Mouse (Mus musculus): ENCODE data around the gene Stard10. TPM values are rescaled to one million over a fixed set of nuclear protein-coding genes. Genes with fewer than 3 reads are reported as not detected.

Stard10 gene
- polyA plus RNA-seq, 1 experiment = 619 TPM

- TF ChIP-seq POLR2A (IDR thresholded peaks at IDR 0.05; ENCODE audit: control insufficient read depth, low read depth, low read length) (no peak), CTCF (IDR thresholded peaks at IDR 0.05; ENCODE audit: control insufficient read depth, insufficient read depth, insufficient replicate concordance, low read depth, low read length) (no peak)
- Histone ChIP-seq H3K36me3 (ENCODE audit: control insufficient read depth, insufficient read depth, low read length) (no peaks in the 10 kb centered on the region), H3K4me1 (ENCODE audit: control insufficient read depth, insufficient read depth, low read length) (peaks cover 21% of the 10 kb centered on the region), H3K27ac (ENCODE audit: control insufficient read depth, insufficient read depth, low read depth, low read length) (no peak overlapping the region), H3K27me3 (ENCODE audit: control insufficient read depth, insufficient read depth, low read length) (no peaks in the 10 kb centered on the region), H3K4me3 (ENCODE audit: control insufficient read depth, low read depth, low read length) (no peak overlapping the region)
Measured at GRCm38 (mm10) chr7:101324142-101324962, 7.5 kb downstream of the Stard10 start.

GRCm38 (mm10) chr7:101326006-101326405, 9.1 kb downstream of the Stard10 start:
- TF ChIP-seq POLR2A (IDR thresholded peaks at IDR 0.05; ENCODE audit: control insufficient read depth, low read depth, low read length) = no peak
- TF ChIP-seq CTCF (IDR thresholded peaks at IDR 0.05; ENCODE audit: control insufficient read depth, insufficient read depth, insufficient replicate concordance, low read depth, low read length) = no peak
- H3K4me3 ChIP-seq (ENCODE audit: control insufficient read depth, low read depth, low read length) = no peak overlapping the region
- H3K27me3 ChIP-seq (ENCODE audit: control insufficient read depth, insufficient read depth, low read length) = no peaks in the 10 kb centered on the region
- no peaks in the 10 kb centered on the region for H3K36me3 ChIP-seq (ENCODE audit: control insufficient read depth, insufficient read depth, low read length)
- no peak overlapping the region for H3K27ac ChIP-seq (ENCODE audit: control insufficient read depth, insufficient read depth, low read depth, low read length)
- H3K4me1 ChIP-seq (ENCODE audit: control insufficient read depth, insufficient read depth, low read length) = peaks cover 16% of the 10 kb centered on the region

GRCm38 (mm10) chr7:101327263-101327662, 10.4 kb downstream of the Stard10 start:
- Histone ChIP-seq H3K4me3 (ENCODE audit: control insufficient read depth, low read depth, low read length) (no peak overlapping the region), H3K27me3 (ENCODE audit: control insufficient read depth, insufficient read depth, low read length) (no peaks in the 10 kb centered on the region), H3K4me1 (ENCODE audit: control insufficient read depth, insufficient read depth, low read length) (peaks cover 8% of the 10 kb centered on the region), H3K27ac (ENCODE audit: control insufficient read depth, insufficient read depth, low read depth, low read length) (no peak overlapping the region), H3K36me3 (ENCODE audit: control insufficient read depth, insufficient read depth, low read length) (no peaks in the 10 kb centered on the region)
- no peak for TF ChIP-seq CTCF (IDR thresholded peaks at IDR 0.05; ENCODE audit: control insufficient read depth, insufficient read depth, insufficient replicate concordance, low read depth, low read length)

GRCm38 (mm10) chr7:101327786-101328185, 10.9 kb downstream of the Stard10 start:
- no peak overlapping the region for H3K4me3 ChIP-seq (ENCODE audit: control insufficient read depth, low read depth, low read length)
- H3K27me3 ChIP-seq (ENCODE audit: control insufficient read depth, insufficient read depth, low read length) = no peaks in the 10 kb centered on the region
- peaks cover 8% of the 10 kb centered on the region for H3K4me1 ChIP-seq (ENCODE audit: control insufficient read depth, insufficient read depth, low read length)
- no peak for TF ChIP-seq POLR2A (IDR thresholded peaks at IDR 0.05; ENCODE audit: control insufficient read depth, low read depth, low read length)
- no peak for TF ChIP-seq CTCF (IDR thresholded peaks at IDR 0.05; ENCODE audit: control insufficient read depth, insufficient read depth, insufficient replicate concordance, low read depth, low read length)
- H3K27ac ChIP-seq (ENCODE audit: control insufficient read depth, insufficient read depth, low read depth, low read length) = no peak overlapping the region
- H3K36me3 ChIP-seq (ENCODE audit: control insufficient read depth, insufficient read depth, low read length) = no peaks in the 10 kb centered on the region

GRCm38 (mm10) chr7:101328621-101329158, 11.8 kb downstream of the Stard10 start:
- Histone ChIP-seq H3K36me3 (ENCODE audit: control insufficient read depth, insufficient read depth, low read length) (no peaks in the 10 kb centered on the region), H3K4me3 (ENCODE audit: control insufficient read depth, low read depth, low read length) (no peak overlapping the region), H3K27ac (ENCODE audit: control insufficient read depth, insufficient read depth, low read depth, low read length) (no peak overlapping the region), H3K4me1 (ENCODE audit: control insufficient read depth, insufficient read depth, low read length) (peaks cover 4% of the 10 kb centered on the region; the same call in 1 of the 2 replicates), H3K27me3 (ENCODE audit: control insufficient read depth, insufficient read depth, low read length) (no peaks in the 10 kb centered on the region)
- TF ChIP-seq POLR2A (IDR thresholded peaks at IDR 0.05; ENCODE audit: control insufficient read depth, low read depth, low read length) (no peak), CTCF (IDR thresholded peaks at IDR 0.05; ENCODE audit: control insufficient read depth, insufficient read depth, insufficient replicate concordance, low read depth, low read length) (no peak)

GRCm38 (mm10) chr7:101329606-101330005, 12.7 kb downstream of the Stard10 start:
- Histone ChIP-seq H3K36me3 (ENCODE audit: control insufficient read depth, insufficient read depth, low read length) (no peaks in the 10 kb centered on the region), H3K27ac (ENCODE audit: control insufficient read depth, insufficient read depth, low read depth, low read length) (no peak overlapping the region), H3K4me1 (ENCODE audit: control insufficient read depth, insufficient read depth, low read length) (peaks cover under 1% of the 10 kb centered on the region; the same call in 1 of the 2 replicates), H3K27me3 (ENCODE audit: control insufficient read depth, insufficient read depth, low read length) (no peaks in the 10 kb centered on the region), H3K4me3 (ENCODE audit: control insufficient read depth, low read depth, low read length) (no peak overlapping the region)
- TF ChIP-seq POLR2A (IDR thresholded peaks at IDR 0.05; ENCODE audit: control insufficient read depth, low read depth, low read length) = no peak
- TF ChIP-seq CTCF (IDR thresholded peaks at IDR 0.05; ENCODE audit: control insufficient read depth, insufficient read depth, insufficient replicate concordance, low read depth, low read length) = no peak

- H3K4me1 ChIP-seq (ENCODE audit: control insufficient read depth, insufficient read depth, low read length) = no peaks in the 10 kb centered on the region
- H3K27me3 ChIP-seq (ENCODE audit: control insufficient read depth, insufficient read depth, low read length) = no peaks in the 10 kb centered on the region
- H3K27ac ChIP-seq (ENCODE audit: control insufficient read depth, insufficient read depth, low read depth, low read length) = no peak overlapping the region
- no peak overlapping the region for H3K4me3 ChIP-seq (ENCODE audit: control insufficient read depth, low read depth, low read length)
- no peak for TF ChIP-seq CTCF (IDR thresholded peaks at IDR 0.05; ENCODE audit: control insufficient read depth, insufficient read depth, insufficient replicate concordance, low read depth, low read length)
- TF ChIP-seq POLR2A (IDR thresholded peaks at IDR 0.05; ENCODE audit: control insufficient read depth, low read depth, low read length) = no peak
- H3K36me3 ChIP-seq (ENCODE audit: control insufficient read depth, insufficient read depth, low read length) = no peaks in the 10 kb centered on the region
Measured at GRCm38 (mm10) chr7:101330074-101330840, 13.4 kb downstream of the Stard10 start.
